Mouse (Mus musculus) E14TG2a.4 (cell line): Measurements from ENCODE around the gene Cfap69.
"Not testable (repeated sequence)": the region's sequence is repeated elsewhere in the genome, so short reads cannot be mapped to it uniquely, and the experiment has no call there.

ENCODE experiments used
- H3K27me3 ChIP-seq: 2 replicates; pipeline ENCODE4 v1.6.1; 2014; ENCODE audit warnings: low read length, control low read depth; ENCODE audit not compliant: insufficient read depth
- H3K36me3 ChIP-seq: 2 replicates; pipeline ENCODE4 v1.6.1; 2014; ENCODE audit warnings: low read length, control low read depth; ENCODE audit not compliant: insufficient read depth
- H3K4me1 ChIP-seq: replicated peaks from 2 replicates; pipeline ENCODE4 v1.6.1; 2014; ENCODE audit warnings: low read depth, low read length, control low read depth
- H3K4me3 ChIP-seq: replicated peaks from 2 replicates; pipeline ENCODE4 v1.5.1; 2014; ENCODE audit warnings: mild to moderate bottlenecking, low read length
- H3K9me3 ChIP-seq: 2 replicates; pipeline ENCODE4 v1.6.1; 2014; ENCODE audit warnings: low read length, control low read depth
- CTCF ChIP-seq: conservative IDR thresholded peaks from 2 replicates; pipeline ENCODE4 v1.5.1; 2014; ENCODE audit warnings: low read length
- NANOG ChIP-seq: IDR thresholded peaks from 2 replicates; pipeline ENCODE4 v1.6.1; 2014; ENCODE audit warnings: borderline replicate concordance, low read length, mixed read lengths
- POU5F1 ChIP-seq: IDR thresholded peaks from 2 replicates; pipeline ENCODE4 v1.6.1; 2014; ENCODE audit warnings: low read length, borderline replicate concordance

Gene Cfap69

DNA sequence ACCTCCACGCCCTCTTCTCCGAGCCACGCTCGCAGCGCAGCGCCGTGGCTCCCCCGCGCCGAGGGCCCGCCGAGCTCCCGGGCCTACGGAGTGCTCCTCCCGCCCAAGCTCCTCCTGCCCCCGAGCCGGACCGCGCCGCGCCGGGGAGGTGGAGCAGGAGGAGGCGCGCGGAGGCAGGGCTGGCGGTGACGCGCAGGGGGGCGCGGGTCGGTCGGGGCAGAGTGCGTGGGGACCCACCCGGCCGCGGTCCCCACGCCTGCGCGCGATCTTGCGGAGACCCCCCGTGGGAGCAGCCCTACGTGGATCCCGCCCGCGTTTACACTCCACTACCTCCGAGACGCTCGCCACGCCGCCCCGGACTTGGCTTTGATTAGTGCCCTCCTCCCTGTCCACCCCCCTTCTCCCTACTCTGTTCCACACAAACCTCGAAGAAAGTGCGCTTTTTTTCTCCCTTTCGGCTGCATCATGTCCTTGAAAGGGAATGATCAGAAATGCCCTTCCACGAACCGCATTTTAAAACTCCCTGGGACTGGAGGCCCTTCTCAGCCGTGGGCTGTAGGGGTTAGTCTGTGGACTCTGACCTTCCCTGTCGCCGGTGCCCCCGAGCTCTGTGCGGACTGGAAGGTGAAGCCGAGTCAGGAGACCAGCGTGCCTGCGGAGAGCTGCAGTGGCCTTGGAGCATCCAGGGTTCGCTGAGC is 30.1 kb upstream of the Cfap69 start, which contains the start of gene Steap2:
Gene Steap2 (minus strand): TSS at position 623 of the 698 bp plus-strand sequence.
- H3K4me3 ChIP-seq: peak within 1 kb of the TSS; percentile 88
- peaks cover 68% of the 10 kb centered on the region for H3K4me1 ChIP-seq
- no peaks in the 10 kb centered on the region for H3K36me3 ChIP-seq
- H3K9me3 ChIP-seq: peaks cover 3% of the 10 kb centered on the region; the same call in 1 of the 2 replicates
- H3K27me3 ChIP-seq: no peaks in the 10 kb centered on the region
- no peak for TF ChIP-seq POU5F1
- TF ChIP-seq CTCF: no peak
- TF ChIP-seq NANOG: no peak

DNA sequence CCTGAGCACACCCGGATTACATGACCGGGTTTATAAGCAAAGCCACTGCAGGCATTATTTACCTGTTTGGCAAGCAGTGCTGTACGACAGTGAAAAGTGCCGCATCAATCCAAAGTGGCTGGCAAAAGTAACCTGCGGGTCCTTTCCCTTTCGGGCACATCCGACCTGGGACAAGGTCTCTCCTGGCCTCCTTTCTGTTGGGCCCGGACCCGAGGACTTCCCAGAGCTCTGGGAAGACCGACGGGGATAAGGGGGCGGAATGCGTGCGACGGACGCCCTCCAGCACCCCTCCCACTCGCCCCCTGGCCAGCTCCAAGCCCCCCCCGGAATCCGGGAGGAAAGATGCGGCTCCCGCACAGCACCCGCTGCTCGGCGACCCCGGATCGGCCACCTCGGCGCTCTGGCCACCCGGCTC is 29.5 kb upstream of the Cfap69 start:
- Histone ChIP-seq H3K9me3 (peaks cover 3% of the 10 kb centered on the region; the same call in 1 of the 2 replicates), H3K36me3 (no peaks in the 10 kb centered on the region), H3K4me1 (peaks cover 68% of the 10 kb centered on the region), H3K4me3 (peak overlapping the region; percentile 88), H3K27me3 (no peaks in the 10 kb centered on the region)
- TF ChIP-seq CTCF (no peak), NANOG (no peak), POU5F1 (no peak)

DNA sequence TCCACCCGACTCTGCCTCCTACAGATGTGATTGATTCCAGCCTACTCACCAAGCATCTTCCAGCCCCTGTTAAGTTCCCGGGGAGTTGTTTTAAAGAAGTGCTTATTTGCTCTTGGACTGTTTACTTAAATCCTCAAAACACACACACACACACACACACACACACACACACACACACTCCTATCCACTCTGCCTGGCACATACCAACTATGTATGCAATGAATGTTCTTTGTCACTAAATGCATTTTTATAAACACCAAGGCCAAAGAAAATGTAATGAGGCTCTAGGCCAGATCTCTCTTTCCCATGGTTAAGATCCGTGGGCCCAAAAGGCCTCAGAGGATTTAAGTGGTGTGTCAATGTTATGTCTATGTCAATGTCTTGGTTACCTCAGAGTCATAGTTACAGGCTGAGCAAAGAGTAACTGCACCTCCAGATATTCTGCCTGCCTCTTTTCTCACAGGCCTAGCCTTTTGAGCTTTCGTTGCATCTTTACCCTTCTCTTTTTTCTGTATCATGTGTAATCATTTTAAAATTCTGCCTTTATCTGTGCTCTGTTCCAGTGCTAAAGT is 28.2 kb upstream of the Cfap69 start:
- no peak for TF ChIP-seq NANOG
- Histone ChIP-seq H3K36me3 (no peaks in the 10 kb centered on the region), H3K9me3 (peaks cover 3% of the 10 kb centered on the region; the same call in 1 of the 2 replicates), H3K4me3 (no peak overlapping the region; the same call in 1 of the 2 replicates), H3K27me3 (no peaks in the 10 kb centered on the region), H3K4me1 (peaks cover 69% of the 10 kb centered on the region)

DNA sequence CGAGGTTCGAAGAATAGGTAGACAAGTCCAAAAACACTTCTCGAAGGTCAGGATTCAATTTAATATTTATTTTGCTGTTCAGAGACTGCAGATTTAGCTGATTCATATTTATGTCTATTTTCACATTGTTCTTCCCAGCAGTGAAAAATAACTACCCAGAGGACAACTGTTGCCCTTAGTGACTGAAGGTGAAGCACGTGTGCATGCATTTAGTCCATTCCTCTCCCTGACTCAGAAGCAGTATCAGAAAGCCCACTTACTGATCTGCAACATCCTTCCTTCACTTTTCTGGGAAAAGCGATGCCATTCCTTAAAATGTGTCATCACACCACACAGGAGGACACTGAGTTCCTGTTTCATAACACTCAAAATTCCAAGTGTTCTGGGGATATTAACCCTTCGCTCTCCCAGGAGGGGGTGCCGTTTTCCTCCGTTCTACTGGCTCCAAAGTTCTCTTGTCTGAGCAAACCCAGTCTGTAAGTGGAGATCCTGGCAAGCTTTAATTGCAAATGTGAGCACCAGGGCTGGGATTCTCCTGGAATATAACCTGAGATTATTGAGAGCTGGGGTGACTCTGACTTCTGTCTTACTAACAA is 25.0 kb upstream of the Cfap69 start:
- peaks cover 82% of the 10 kb centered on the region for H3K4me1 ChIP-seq
- TF ChIP-seq POU5F1: no peak
- no peak for TF ChIP-seq CTCF
- no peak for TF ChIP-seq NANOG
- no peaks in the 10 kb centered on the region for H3K27me3 ChIP-seq
- no peaks in the 10 kb centered on the region for H3K9me3 ChIP-seq
- H3K4me3 ChIP-seq: no peak overlapping the region
- no peaks in the 10 kb centered on the region for H3K36me3 ChIP-seq

DNA sequence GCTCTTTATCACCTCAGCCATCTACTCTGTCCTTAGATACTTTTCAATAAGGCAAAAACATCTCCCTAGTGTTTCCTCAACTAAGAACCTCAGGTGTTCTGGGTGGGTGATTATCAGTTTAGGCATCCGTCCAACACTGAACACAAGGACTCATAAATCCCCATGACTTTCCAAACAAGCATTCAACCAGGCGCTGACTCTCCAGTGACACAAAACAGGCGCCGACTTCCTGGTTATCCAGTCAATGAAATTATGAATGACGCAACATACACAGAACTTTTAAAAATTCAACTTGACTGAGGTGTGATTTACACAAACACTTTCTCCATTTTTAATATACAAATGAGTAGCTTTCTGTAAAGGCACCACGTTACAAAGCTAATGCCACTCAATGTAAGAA is 24.2 kb upstream of the Cfap69 start:
- H3K4me1 ChIP-seq: peaks cover 83% of the 10 kb centered on the region
- H3K27me3 ChIP-seq: no peaks in the 10 kb centered on the region
- H3K9me3 ChIP-seq: no peaks in the 10 kb centered on the region
- TF ChIP-seq CTCF (no peak), NANOG (no peak), POU5F1 (no peak)
- H3K4me3 ChIP-seq: no peak overlapping the region
- H3K36me3 ChIP-seq: no peaks in the 10 kb centered on the region

DNA sequence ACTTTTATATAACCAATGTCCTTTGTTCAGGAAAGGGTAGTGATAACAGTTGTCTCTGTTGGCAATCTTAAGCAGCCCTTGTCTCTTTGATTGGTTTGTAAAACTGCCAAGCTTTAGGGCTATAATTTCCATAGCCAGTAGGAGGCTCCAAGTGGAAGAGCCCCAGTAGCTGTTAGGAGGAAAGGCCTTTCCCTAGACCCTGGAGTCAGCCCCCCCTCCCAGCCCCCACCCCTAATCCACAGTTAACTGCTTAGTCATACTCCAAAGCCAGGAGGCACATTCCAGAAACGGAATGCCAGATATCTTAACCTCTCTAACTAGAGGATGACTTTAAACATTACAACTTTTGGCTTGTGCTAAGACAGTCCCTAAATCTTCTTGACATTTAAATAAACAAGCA is 22.9 kb upstream of the Cfap69 start:
- H3K36me3 ChIP-seq: peaks cover 9% of the 10 kb centered on the region
- H3K4me1 ChIP-seq: peaks cover 71% of the 10 kb centered on the region
- no peaks in the 10 kb centered on the region for H3K27me3 ChIP-seq
- TF ChIP-seq NANOG: no peak
- TF ChIP-seq CTCF: peak; percentile 25; the same call in 1 of the 2 replicates
- H3K4me3 ChIP-seq: no peak overlapping the region
- H3K9me3 ChIP-seq: no peaks in the 10 kb centered on the region

DNA sequence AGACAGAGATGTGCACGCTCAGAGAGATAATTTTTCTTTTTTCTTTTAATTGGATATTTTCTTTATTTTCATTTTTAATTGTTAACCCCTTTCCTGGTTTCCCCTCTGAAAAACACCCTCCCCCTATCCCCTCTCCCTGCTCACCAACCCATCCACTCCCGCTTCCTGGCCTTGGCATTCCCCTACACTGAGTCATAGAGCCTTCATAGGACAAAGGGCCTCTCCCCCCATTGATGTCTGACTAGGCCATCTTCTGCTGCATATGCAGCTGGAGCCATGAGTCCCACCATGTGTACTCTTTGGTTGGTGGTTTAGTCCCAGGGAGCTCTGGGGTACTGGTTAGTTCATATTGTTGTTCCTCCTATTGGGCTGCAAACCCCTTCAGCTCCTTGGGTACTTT is 20.9 kb upstream of the Cfap69 start:
- peaks cover 26% of the 10 kb centered on the region for H3K36me3 ChIP-seq
- H3K9me3 ChIP-seq, H3K27me3 ChIP-seq, H3K4me3 ChIP-seq: not testable (repeated sequence)
- peaks cover 55% of the 10 kb centered on the region for H3K4me1 ChIP-seq

DNA sequence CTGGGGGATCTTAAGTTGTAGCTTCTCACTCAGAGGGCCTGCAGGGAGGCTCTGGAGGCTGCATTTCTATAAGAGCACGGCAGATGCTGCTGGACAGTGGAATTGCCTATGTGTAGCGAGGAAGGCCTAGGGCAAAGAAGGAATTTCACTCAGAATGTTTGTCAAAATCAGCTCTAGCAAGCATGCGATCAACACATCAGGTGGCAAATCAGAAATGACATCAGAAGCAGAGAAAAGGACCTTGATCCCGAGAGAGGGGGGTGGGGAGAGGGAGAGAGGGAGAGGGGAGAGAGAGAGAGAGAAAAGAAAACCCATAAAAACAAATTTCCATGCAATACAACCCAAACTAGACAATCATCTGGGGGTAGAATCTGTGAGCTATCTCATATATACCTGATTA is 19.3 kb upstream of the Cfap69 start:
- no peaks in the 10 kb centered on the region for H3K9me3 ChIP-seq
- H3K27me3 ChIP-seq: no peaks in the 10 kb centered on the region
- no peak for TF ChIP-seq POU5F1
- no peak for TF ChIP-seq NANOG
- no peak for TF ChIP-seq CTCF
- peaks cover 31% of the 10 kb centered on the region for H3K36me3 ChIP-seq
- peaks cover 41% of the 10 kb centered on the region for H3K4me1 ChIP-seq
- no peak overlapping the region for H3K4me3 ChIP-seq
